Mouse (Mus musculus) layer of hippocampus, adult 9-10 months (tissue): ENCODE measurements at regions not wholly inside any gene's neighbourhood (a gene's known extent, or its start where the extent isn't known, plus 50 kb on each side); places are given as distances from the start of the nearest gene placed in this dataset.

Experiments used
- DNase-seq: peaks from one replicate; pipeline ENCODE4 v3.0.0; 2022; ENCODE audit warnings: low spot score

- no peak for DNase-seq
These were observed 371.3 kb downstream of the Eipr1 start for GRCm38 (mm10) chr12:29122931-29123330.

GRCm38 (mm10) chr12:29124079-29124668 is 372.6 kb downstream of the Eipr1 start:
- peak; percentile 25 for DNase-seq

DNA sequence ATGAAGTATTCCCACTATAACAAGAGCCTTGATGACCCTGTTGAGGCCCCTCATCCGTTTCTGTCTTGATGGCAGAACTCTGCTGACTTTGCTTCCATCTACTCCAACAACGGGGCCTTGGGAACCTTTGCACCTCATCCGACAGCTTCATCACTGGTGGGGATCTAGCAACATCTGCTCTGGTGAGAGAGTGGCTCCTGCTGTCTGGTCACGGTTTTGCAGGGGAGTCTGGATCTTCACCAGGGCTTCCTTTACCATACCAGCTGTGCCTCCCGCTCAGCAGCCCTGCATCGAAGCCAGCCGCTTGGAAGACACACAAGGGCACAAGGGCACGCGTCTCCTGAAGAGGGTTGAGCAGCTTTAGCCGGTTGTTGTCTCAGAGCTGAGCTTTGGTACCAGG is 377.2 kb downstream of the Eipr1 start:
- no peak for DNase-seq

DNA sequence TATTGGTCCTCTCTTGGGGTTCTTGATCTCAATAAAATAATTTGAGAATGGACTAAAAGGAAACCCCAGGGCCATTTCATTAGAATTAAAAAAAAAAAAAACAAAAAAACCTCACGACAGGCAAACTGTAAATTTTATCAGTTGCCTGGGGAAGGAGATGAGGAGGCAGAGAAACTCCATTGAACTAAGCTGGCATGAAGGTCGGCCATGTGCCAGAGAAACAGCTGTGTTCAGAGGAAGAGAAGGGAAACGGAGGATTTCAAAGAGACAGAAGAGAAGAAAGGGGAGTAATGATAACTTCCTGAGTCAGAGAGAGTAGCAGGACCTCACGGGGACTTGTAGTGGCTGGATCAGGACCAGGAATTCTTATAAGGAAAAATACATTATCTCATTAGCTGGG is 377.7 kb downstream of the Eipr1 start:
- DNase-seq = no peak

DNA sequence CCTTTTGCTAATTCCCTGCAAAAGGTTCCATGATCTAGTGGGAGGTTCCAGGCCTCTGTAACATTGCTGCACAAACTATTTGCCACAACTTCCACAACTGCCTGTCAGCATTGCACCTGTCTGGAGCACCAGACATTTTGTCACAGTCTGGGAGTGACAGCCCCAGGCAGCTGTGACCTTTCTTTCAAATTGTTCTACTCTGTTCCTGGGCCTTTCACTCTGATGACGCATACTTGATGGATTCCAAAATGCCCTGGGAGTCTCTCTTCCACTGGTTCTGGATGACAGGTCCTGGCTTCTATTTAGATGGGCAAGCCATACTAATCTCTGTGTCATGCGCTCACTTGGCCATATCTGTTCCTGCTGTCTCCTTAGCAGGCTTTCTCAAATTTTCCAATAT is 382.7 kb downstream of the Eipr1 start:
- DNase-seq = no peak

DNA sequence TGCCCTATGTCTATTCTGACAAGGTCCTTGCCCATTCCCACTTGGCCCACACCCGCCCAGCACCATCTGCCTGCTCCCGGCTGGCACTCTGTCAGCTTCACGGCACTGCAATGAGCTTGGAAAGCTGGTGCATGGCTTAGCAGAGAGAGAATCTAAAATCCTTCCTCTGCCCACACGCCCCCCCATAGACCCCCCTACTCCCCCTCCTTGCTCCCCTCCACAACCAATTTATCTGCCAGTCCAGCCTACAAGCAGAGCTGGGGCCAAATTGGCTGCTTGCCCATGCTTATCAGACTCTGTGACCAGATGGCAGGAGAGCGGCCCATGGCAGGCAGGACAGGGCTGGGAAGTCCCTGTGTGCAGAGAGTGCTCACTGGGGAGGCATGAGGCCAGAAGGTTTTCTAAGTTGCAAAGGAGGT is 385.3 kb downstream of the Eipr1 start:
- DNase-seq = peak; percentile 22

DNA sequence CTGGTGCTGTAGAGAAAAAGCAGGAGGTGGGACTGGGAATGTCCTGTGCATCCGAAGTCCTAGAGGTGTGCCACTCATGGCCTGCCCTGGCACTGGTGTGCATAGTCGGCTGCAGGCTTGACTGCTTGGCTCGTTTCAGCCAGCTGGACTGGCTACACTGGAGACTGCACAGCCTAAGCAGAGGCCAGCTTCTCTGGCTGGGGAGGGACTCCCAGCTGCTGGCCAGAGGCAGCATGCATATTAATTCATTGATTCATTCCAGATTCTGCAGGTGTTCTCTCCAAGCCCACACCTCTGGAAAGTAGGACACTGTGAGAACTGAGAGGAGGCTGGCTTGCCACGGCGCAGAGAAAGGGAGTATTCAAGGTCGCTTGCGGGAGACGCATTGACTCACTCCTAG is 385.9 kb downstream of the Eipr1 start:
- no peak for DNase-seq

DNA sequence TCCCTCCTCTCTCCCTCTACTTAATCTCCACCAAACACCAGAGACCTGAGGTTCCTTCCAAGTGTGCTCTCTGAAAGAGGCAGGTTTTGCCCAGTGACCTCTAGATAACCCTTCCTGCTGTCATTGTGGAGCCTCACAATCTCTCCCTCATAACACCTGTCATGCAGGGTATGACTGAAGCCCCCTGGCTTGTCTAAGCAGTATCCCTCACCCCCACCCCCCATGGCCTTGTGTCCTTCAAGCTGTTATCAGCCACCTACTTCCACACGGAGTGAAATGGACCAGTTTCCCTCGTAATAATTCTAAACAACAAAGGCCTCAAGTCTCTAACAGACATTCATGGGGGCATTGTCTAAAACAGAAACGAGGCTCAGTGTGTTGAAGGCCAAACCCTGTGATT is 387.6 kb upstream of the Myt1l start:
- DNase-seq = no peak

DNA sequence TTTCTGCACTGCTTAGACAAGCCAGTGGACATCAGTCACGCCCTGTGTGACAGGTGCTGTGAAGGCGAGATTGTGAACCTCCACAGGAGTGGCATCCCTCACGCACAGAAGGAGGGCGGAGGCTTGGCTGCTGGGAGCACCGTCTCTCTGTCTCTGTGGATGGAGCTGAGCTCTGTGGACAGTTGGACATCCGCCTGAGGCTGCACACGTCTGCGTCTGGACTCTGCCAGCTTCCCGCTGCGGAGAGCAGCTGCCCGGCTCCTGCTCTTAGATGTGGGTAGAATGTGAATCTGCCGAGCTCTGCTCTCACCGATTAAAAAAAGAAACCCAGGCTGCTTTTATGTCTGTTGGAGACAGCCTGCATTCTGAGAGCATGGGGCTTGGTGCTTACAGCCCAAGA is 387.1 kb upstream of the Myt1l start:
- peak; percentile 43 for DNase-seq

GRCm38 (mm10) chr12:29141855-29142254 is 386.3 kb upstream of the Myt1l start:
- DNase-seq = no peak

- DNase-seq = peak; percentile 62
These were observed 384.9 kb upstream of the Myt1l start for GRCm38 (mm10) chr12:29143297-29143696.

DNA sequence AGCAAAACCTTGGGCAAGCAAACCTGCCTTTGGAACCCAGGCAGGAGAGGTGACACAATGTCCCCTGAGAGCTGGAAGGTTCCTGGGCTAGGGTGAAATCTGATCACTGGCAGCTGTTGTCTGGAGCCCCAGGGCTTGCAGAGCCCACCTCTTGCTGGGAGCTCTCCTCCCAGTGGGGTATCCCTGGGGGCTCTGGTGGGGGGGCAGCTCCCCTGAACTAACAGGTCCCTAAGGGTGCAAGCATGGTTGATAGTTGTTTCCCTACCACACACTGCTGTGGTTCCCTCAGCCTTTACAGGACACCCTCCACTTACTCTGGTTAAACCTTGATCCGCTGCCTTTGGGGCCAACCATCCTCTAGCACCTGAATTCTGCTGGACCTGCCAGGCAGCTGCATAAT is 367.3 kb upstream of the Myt1l start:
- no peak for DNase-seq

DNA sequence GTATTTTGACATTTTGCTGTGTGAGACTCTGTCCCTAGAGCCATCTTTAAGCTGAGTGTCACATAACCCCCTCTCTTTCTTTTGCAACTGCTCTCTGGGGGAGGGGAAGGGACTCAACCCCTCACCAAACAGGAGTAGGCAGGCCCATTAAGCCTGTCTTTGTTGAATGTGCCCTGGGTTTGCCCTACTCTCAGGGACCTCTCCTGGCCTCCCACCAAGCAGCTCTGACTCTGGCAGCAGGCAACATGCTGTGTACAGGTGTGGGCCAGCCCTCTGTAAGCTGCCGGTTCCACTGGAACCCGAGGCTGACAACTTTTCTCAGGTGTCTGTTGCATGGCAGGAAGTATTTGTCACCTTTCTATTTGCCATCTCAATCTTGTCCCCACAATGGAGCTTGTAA is 366.6 kb upstream of the Myt1l start:
- no peak for DNase-seq

DNA sequence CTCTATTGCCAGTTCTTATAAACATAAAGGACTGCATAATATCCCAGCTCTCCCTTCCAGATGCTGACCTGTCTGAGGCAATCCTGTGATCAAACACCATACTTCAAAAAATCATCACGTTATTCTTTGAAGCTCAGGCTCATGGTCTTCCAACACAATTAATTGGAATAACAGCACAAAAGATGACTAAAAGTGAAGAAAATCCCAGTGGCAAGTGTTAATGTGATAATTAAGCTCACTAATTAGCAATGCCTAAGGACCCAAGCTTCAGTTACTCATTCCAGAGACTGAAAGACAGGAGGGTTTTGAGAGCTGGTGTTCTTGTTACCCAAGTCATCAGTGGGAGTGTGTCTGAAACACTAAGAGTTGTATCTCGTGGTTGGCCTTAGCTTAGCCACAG is 363.5 kb upstream of the Myt1l start:
- no peak for DNase-seq

DNA sequence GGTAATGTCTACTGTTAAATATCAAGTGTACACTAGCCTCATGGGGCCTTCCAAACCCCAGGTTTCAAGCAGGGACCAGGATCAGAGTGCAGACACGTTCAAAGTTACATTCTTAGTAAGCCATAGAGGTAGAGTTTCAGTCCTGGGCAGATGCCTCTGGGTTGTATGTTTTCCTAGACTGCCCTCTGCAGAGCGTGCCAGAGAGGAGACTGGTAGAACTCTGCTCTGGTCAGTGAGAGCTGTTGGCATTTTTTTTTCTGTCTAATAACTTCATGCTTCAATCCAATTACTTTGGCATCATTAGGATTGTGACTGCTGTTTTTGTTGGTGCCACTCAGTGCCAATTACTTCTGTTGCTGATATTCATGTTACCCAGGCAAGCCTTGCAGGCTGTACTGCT is 361.9 kb upstream of the Myt1l start:
- no peak for DNase-seq

DNA sequence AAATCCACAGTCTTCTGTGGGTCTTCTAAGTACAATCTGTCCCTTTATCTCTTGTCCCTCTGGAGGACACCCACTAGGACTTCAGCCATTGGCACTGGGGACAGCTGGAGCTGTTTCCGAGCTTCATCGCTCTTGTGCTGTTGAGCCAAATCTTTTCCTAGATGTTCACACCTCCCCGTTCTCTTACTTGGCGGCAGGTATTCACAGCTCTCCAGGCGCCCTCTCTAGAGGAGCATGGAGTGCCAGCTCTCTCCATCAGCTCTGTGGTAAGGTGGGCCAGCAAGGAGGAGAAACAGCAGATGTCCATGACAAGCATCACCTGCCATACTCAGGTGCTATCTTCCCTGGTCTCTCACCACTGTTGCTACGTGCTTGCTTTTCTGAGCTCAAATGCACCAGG is 360.3 kb upstream of the Myt1l start:
- DNase-seq = no peak

DNA sequence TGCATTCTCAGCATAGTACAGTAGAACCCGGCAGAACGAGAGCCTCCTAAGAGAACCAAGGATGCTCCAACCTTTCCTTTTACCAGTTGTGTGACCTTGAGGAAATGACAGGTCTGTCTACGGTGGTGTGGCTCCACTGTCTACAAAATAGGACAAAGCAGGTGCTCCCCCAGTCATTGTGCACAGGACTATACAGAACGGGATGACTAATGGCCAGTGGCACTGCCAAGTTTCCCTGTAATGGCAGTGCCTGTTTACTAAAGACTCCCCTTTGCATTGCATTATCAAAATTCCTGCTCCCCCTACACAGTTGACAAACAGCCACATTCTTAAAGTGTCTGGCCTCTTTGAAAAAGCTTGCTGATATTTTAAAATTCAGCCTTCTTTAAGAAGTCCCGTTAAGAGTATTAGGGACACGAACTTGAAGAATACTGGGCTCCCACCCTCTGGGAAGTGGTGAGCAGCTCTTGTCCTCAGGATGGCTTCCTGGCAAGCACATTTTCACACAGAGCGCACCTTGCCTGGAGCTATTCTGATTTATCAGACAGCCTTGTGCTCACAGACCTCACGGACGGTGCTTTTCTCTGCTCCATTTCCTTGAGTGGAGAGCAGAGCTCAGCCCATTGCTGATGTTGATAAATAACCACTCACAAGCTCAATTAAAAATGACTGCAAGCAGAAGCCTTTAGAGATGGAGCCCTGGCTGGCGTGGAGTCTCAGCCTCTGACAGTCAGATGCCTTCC is 352.3 kb upstream of the Myt1l start:
- no peak for DNase-seq

DNA sequence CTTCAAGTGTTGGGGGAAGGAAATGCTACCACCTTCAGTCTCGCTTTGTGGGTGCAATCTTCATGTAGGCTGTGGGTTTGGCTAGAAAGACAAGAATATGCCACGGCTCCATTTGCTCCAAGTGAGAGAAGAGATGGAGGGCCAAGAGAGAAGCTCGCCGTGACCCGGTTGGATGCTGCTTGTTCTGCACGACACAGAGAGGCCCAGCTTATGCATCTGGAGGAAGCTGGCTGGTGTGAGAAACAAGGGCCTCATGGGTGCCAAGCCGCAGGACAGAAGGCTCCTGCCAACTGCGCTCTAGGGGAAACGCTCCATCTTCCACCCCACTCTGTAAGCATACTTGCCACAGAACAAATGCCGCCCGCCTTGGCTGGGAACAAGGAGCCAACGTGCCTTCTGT is 351.0 kb upstream of the Myt1l start:
- DNase-seq = no peak

DNA sequence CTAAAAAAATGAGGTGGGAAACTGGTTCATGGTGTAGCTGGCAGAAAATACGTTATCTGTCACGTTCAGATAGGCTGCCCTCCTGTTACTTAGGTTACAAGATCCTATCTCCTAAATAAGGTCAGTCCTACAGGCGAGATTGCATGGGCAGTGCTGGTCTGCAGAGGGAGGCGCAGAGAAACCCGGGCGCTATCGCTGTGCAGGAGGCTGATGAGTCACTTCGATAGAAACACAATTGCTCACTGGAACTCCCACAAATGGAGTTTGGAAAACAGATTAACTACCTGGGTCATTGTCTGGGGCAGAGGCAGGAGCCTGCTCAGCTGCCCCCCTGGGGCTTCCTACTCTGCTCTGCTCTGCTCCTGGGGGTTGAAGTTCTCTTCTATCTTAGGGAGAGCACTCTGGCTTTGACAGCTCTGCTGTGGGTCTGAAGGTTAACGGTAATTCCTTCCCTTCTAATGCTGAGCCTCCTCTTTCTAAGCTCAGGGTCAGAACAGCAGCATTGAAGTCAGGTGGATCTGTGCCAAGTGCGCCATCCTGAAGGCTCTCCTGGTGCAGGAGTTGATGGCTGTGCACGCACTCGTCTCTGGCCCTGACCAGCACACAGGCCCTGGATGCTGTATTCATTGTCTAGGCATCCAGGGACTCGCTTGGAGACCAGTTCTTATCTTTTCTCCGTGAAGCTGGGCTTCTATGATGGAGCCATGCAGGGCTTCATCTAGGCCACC is 349.9 kb upstream of the Myt1l start:
- no peak for DNase-seq

- DNase-seq = no peak
These were observed 348.8 kb upstream of the Myt1l start for GRCm38 (mm10) chr12:29179405-29179804.

DNA sequence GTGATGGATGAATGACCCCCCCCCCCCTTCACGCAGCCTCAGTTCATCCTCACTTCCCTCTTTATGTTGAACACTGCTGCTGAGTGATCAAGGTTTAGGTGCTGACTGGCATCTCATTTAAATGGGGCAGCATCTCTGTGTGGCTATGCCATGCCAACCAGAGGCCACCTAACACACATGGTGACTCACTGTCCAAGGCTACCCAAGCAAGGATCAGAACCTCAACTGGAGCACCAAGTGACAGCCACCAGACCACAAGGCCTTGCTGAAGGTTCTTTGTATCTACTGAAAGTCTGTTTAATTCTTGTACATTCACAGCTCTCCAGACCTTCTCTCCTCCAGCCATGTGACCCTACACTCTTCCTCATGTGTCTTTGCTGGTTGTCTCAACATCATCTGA is 347.6 kb upstream of the Myt1l start:
- no peak for DNase-seq

GRCm38 (mm10) chr12:29187619-29188018 is 340.6 kb upstream of the Myt1l start:
- DNase-seq = no peak

DNA sequence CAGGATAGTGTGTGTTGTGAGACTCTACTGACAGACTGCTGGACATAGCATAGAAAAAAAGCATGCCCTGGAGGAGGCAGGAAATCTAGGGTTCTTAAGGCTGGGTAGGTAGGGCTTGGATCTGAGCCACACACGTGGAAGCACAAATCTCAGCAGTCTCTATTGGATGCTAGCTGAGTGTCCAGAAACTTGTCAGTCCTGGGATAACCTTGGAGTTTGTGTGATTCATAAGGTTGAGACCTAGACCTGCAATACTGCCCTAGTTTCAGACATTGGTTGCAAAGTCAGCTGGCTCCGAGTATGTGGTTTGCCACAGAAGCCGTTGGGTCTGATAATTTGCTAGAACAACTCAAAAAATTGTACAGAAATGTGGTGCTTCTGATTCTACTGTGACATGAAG is 335.8 kb upstream of the Myt1l start:
- no peak for DNase-seq
